Mouse (Mus musculus) lung, embryonic 16.5 days (tissue): ENCODE results near the gene Slc39a1. TPM values are rescaled to one million over a fixed set of nuclear protein-coding genes. Genes with fewer than 3 reads are reported as not detected.

Experiments used
- ATAC-seq: fragments of 200-750 bp; cut with Nextera tagmentation; 2 replicates; pipeline ENCODE4 v1.8.0; 2017; ENCODE audit warnings: low read depth, mild to moderate bottlenecking, moderate library complexity
- H3K27ac ChIP-seq: fragments of 300-500 bp; sonication (generic); 2 replicates; pipeline ENCODE4 v1.5.1; 2014; ENCODE audit warnings: mild to moderate bottlenecking, control low read depth, low read length
- H3K27me3 ChIP-seq: fragments of 300-500 bp; sonication (generic); 2 replicates; pipeline ENCODE4 v1.6.1; 2014; ENCODE audit warnings: low read depth, low read length, mixed read lengths; ENCODE audit not compliant: control insufficient read depth, insufficient read depth
- H3K36me3 ChIP-seq: fragments of 300-500 bp; sonication (generic); 2 replicates; pipeline ENCODE4 v1.6.1; 2014; ENCODE audit warnings: low read length; ENCODE audit not compliant: control insufficient read depth, insufficient read depth
- H3K4me1 ChIP-seq: fragments of 300-500 bp; sonication (generic); replicated peaks from 2 replicates; pipeline ENCODE4 v1.6.1; 2014; ENCODE audit warnings: low read length, mixed read lengths; ENCODE audit not compliant: control insufficient read depth, insufficient read depth
- H3K4me2 ChIP-seq: fragments of 300-500 bp; sonication (generic); 2 replicates; pipeline ENCODE4 v1.6.1; 2014; ENCODE audit warnings: low read depth, low read length, control low read depth
- H3K4me3 ChIP-seq: fragments of 300-500 bp; sonication (generic); 2 replicates; pipeline ENCODE4 v1.5.1; 2014; ENCODE audit warnings: mild to moderate bottlenecking, low read length, control low read depth
- H3K9ac ChIP-seq: fragments of 300-500 bp; sonication (generic); 2 replicates; pipeline ENCODE4 v1.6.1; 2014; ENCODE audit warnings: low read length, control low read depth
- H3K9me3 ChIP-seq: fragments of 300-500 bp; sonication (generic); 2 replicates; pipeline ENCODE4 v1.6.1; 2016; ENCODE audit warnings: low read length; ENCODE audit not compliant: control insufficient read depth
- WGBS: fragments of 180-500 bp; shearing (Covaris S2); extraction: QIAGEN DNeasy Blood & Tissue Kit; methylation state at CpG from one replicate; pipeline ENCODE4 v1.1.7; 2014; 5-methylcytosine and 5-hydroxymethylcytosine counted together
- polyA plus RNA-seq: library from polyadenylated mRNA; unstranded; fragments of >200 nt; fragmentation: Nextera tagmentation; extraction: Ambion mirVana; gene quantifications from 2 replicates; pipeline ENCODE4 v1.2.1, GENCODE M21; 2015

The Slc39a1 gene
- polyA plus RNA-seq, 1 experiment from 2014 or later = 105 TPM

DNA sequence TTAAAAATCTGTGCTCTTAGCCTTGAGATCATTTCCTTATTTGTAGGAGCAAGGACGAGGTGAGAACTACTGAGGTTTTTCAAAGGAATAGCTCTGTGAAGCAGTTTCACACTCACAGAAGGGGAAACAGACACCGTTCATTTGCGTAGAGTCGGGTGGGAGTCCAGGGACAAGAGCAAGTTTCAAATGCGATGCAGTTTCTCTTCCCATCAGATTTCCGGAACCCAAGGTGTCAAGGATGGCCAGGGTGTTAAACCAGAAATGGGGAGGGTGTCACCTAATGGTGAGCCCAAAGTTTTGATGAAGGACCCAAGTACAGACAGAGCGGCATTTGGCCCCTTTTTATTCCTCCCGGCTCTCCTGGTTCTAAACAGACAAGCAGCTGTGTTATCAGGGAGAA is 16.9 kb upstream of the Slc39a1 start:
- Histone ChIP-seq H3K4me2 (peak overlapping the region; percentile 84), H3K4me3 (peak overlapping the region; percentile 73), H3K36me3 (peaks cover 13% of the 10 kb centered on the region), H3K9ac (peak overlapping the region; percentile 81), H3K9me3 (no peaks in the 10 kb centered on the region), H3K27me3 (no peaks in the 10 kb centered on the region), H3K4me1 (peaks cover 5% of the 10 kb centered on the region; the same call in 1 of the 2 replicates), H3K27ac (peak overlapping the region; percentile 51; the same call in 1 of the 2 replicates)
- 10% methylated on average over 8 of the region's 8 CpGs for WGBS
- ATAC-seq = no peak

DNA sequence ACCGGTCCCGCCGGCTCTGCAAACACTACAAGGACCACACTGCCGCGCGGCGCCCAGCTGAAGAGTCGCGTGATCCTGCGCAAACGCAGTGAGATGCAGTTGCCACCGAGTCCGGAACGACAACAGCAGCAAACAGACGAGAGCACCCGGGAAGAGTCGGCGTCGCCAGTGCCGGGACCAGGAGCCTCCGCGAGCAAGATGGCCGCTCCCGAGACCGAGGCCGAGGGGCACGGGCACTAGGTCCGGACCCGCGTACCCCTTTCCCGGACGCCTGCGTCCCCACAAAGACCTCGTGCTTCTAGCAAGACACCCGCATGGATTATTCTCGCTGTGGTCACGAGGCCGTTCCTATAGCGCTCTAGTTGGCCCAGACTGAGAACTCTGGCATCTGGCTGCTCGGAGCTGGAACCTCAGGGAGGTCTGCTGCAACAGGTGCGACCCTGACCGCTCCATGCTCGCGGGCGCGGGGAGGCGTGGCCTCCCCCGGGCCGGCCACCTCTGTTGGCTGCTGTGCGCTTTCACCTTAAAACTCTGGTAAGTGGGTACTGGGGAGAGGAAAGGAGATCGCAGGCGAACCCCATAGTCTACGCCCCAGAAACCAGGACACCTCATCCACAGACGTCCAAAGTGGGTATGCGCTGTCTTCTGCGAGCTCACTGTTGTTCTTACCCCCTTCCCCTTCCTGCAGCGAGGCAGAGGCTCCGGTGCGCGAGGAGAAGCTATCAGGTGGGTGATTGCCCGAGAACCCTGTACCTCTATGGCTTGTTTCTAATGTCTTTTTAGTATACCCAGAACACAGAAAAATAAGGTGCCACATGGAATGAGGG is 16.3 kb upstream of the Slc39a1 start, which contains the start of gene Jtb:
Gene Jtb (plus strand): TSS at position 91 of the 827 bp plus-strand sequence.
- H3K36me3 ChIP-seq = peaks cover 10% of the 10 kb centered on the region
- peak; percentile 98 for ATAC-seq
- peaks cover 5% of the 10 kb centered on the region; the same call in 1 of the 2 replicates for H3K4me1 ChIP-seq
- no peaks in the 10 kb centered on the region for H3K27me3 ChIP-seq
- peak within 1 kb of the TSS; percentile 73 for H3K4me3 ChIP-seq
- H3K9me3 ChIP-seq = no peaks in the 10 kb centered on the region
- WGBS = under 1% methylated on average over 61 of the region's 61 CpGs
- H3K4me2 ChIP-seq = peak within 1 kb of the TSS; percentile 84
- H3K27ac ChIP-seq = peak within 1 kb of the TSS; percentile 91
- peak within 1 kb of the TSS; percentile 81 for H3K9ac ChIP-seq

DNA sequence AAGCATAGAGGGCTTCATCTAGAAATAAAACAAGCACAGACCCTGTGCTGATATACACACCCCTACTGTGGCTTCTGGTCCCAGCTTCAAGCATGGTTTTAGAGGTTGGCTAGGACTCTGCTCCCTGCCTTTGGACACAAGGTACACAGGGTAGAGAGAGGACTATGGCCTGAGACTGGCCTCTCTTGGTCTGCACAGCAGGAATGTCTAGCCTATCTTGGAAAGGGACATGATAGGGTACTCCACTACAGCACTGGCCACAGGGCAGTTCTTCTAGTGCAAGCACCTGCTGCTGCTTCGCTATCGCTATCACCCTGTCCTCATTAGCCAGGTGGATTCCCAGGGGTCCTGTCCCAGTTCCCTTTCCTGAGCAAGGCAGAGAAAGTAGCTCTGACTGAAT is 6.7 kb upstream of the Slc39a1 start:
- H3K27me3 ChIP-seq = no peaks in the 10 kb centered on the region
- no peak overlapping the region for H3K27ac ChIP-seq
- H3K9ac ChIP-seq = no peak overlapping the region
- ATAC-seq = no peak
- H3K4me3 ChIP-seq = no peak overlapping the region
- 93% methylated on average over 2 of the region's 2 CpGs for WGBS
- no peaks in the 10 kb centered on the region for H3K9me3 ChIP-seq
- peaks cover 4% of the 10 kb centered on the region; the same call in 1 of the 2 replicates for H3K4me1 ChIP-seq
- no peaks in the 10 kb centered on the region for H3K36me3 ChIP-seq
- no peak overlapping the region for H3K4me2 ChIP-seq

DNA sequence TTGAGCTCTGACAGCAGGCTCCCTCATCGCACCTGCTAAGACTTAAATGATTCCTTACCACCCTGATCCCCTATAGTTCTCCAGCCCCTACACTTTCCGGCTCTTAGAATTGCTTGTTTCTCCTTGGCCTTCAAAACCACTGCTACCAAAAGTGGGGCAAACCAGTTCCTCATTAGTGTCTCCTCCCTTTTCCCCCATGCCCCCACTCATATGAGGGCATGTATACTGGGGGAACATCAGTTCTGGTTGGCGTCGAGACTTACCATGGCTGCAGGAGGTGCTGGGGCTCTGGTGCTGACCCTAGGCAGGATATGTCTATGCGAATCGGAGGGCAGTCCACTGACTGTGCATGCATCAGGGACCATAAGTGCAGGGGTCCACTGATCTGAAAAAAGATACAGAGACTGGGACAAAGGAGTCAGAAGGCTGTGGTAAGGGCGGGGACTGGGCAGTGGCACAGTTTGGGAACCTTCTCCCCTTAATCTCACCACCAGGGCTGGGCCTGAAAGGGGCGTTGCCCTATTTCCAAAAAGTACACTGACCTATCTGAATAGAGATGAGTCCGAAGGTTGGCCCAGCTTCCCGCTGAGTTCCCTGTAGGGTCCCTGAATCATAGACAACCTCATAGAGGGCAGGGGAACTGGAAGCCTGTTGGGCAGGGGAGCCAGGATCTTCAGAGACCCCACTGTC is 6.2 kb upstream of the Slc39a1 start:
- WGBS = 83% methylated on average over 10 of the region's 10 CpGs
- H3K27ac ChIP-seq = no peak overlapping the region
- no peak overlapping the region for H3K9ac ChIP-seq
- no peaks in the 10 kb centered on the region for H3K36me3 ChIP-seq
- H3K4me1 ChIP-seq = peaks cover 4% of the 10 kb centered on the region; the same call in 1 of the 2 replicates
- H3K9me3 ChIP-seq = no peaks in the 10 kb centered on the region
- H3K4me2 ChIP-seq = no peak overlapping the region
- H3K27me3 ChIP-seq = no peaks in the 10 kb centered on the region
- no peak for ATAC-seq
- no peak overlapping the region for H3K4me3 ChIP-seq

DNA sequence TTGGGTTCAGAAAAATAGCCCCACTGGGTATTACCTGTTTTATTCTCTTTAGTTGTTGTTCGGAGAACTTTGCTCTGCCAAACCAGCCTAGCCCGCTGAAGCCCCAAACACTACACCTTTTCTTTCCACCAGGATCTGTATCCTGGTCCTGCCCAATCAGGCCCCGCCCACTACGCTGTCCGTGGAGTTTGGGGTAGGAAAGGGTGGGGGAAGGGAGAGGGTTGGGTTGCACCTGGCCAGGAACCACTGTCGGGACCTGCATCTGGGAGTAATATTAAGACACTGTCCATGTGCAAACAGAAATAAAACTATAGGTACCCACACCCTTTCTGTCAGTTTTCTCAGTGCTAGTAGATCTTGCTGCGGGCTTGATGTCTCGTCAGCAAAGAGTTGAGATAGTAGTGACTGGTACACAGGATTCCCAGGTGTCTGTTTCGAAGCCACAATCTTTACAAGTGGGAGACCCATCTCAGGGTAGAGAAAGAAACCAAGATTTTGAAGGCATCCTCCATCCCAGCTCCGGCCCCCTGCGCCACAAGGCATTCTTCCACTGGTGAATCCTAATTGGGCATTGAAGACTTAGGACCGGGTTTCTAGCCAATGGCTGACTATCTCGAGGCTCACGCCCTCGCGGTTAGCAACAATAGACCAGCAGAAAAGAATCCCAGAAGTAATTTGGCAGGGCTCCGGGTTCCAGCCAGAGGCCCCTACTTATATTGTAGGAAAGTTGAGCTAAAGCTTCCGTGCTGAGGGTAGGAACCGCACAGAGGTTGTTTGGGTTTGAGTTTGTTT is 4.8 kb upstream of the Slc39a1 start, which contains the start of gene Creb3l4:
Gene Creb3l4 (minus strand): TSS at position 529 of the 792 bp plus-strand sequence.
- ATAC-seq = peak; percentile 63
- Histone ChIP-seq H3K4me1 (peaks cover 7% of the 10 kb centered on the region), H3K4me2 (peak within 1 kb of the TSS; percentile 72), H3K9me3 (no peaks in the 10 kb centered on the region), H3K27me3 (no peaks in the 10 kb centered on the region), H3K27ac (peak within 1 kb of the TSS; percentile 43), H3K9ac (peak within 1 kb of the TSS; percentile 57), H3K4me3 (peak within 1 kb of the TSS; percentile 48), H3K36me3 (no peaks in the 10 kb centered on the region)
- 5% methylated on average over 19 of the region's 19 CpGs for WGBS

DNA sequence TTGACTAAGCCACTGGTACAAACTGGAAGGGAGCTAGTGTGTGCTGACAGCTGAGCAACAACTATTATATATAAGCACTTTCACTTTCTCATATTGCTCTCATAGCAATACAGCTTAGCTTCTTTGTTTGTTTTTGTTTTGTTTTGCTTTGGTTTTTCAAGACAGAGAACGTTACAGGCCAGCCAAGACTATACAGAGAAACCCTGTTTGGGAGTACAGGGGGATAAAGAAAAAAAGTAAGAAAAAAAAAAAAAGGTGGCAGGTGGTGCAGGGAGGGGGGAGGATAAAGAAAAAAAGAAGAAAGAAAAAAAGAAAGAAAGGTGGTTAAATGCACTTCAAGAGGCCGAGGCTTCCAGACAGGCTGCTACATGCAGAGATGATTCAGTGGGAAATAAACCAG is 2.6 kb upstream of the Slc39a1 start:
- Histone ChIP-seq H3K4me1 (peaks cover 12% of the 10 kb centered on the region), H3K27me3 (no peaks in the 10 kb centered on the region), H3K4me3 (no peak overlapping the region), H3K9me3 (no peaks in the 10 kb centered on the region), H3K27ac (no peak overlapping the region), H3K9ac (no peak overlapping the region), H3K36me3 (no peaks in the 10 kb centered on the region), H3K4me2 (no peak overlapping the region)
- 59% methylated on average over 2 of the region's 2 CpGs for WGBS
- ATAC-seq = no peak

DNA sequence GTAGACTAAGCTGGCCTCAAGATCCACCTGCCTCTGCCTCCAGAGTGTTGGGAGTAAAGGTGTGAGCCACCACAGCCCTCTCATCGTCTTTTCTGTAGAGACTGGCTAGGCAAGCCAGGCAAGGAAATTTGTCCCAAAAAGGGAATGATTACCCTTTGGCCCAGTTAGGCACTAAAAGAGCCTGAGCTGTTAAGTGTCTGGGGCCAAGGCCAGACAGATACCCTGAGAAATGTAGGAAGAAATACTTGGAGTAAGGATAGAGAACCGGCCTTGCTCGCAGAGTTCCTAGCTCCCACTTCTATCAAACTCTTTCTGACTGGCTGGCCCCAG is 377 bp upstream of the Slc39a1 start:
- Histone ChIP-seq H3K27me3 (no peaks in the 10 kb centered on the region), H3K4me1 (peaks cover 12% of the 10 kb centered on the region), H3K4me3 (peak overlapping the region; percentile 87), H3K27ac (peak overlapping the region; percentile 97), H3K9me3 (no peaks in the 10 kb centered on the region), H3K9ac (peak overlapping the region; percentile 76), H3K4me2 (peak overlapping the region; percentile 72), H3K36me3 (peaks cover 10% of the 10 kb centered on the region)
- ATAC-seq = no peak
- WGBS = under 1% methylated on average over 3 of the region's 3 CpGs

DNA sequence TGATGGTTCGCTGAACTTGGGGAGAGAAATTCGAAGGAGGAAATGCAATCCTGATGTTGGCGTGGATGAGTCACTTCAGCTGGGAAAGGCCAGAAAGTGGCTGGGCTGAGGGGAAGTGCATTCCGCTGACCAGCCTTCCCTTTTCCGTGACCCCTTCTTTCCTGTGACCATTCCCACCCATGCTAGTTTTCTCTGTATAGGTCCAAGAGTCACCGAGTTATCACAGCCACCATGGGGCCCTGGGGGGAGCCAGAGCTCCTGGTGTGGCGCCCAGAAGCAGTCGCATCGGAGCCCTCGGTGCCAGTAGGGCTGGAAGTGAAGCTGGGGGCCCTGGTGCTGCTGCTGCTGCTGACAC is 751 bp downstream of the Slc39a1 start:
- Histone ChIP-seq H3K36me3 (peaks cover 10% of the 10 kb centered on the region), H3K4me2 (peak overlapping the region; percentile 80), H3K9me3 (no peaks in the 10 kb centered on the region), H3K27me3 (no peaks in the 10 kb centered on the region), H3K4me1 (peaks cover 9% of the 10 kb centered on the region), H3K27ac (peak overlapping the region; percentile 97), H3K9ac (peak overlapping the region; percentile 90), H3K4me3 (peak overlapping the region; percentile 87)
- no peak; the same call in 1 of the 2 replicates for ATAC-seq
- 0% methylated on average over 10 of the region's 10 CpGs for WGBS

DNA sequence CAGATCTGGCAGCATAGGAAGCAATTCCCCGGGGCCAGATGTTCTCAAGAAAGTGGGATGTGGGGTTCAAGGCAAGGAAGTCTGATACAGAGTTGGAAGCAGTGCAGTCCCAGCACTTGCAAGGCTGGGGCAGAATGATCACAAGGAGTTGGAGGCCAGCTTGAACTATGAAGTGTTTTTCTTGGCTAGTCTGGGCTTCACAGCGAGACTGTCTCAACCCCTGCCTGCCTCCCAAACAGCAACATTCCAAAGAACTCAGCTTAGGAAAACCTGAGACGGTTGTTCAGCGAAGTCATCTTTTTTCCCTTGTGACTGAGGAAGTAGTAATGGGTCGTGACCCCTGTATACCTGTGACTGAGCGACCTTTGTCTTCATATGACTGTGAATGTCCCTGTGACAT is 2.8 kb downstream of the Slc39a1 start:
- Histone ChIP-seq H3K36me3 (peaks cover 10% of the 10 kb centered on the region), H3K27me3 (no peaks in the 10 kb centered on the region), H3K4me1 (peaks cover 16% of the 10 kb centered on the region), H3K9ac (no peak overlapping the region), H3K9me3 (no peaks in the 10 kb centered on the region), H3K27ac (no peak overlapping the region), H3K4me2 (no peak overlapping the region), H3K4me3 (no peak overlapping the region)
- no peak for ATAC-seq
- WGBS = 73% methylated on average over 6 of the region's 6 CpGs
